Mouse (Mus musculus) mesoderm, embryonic 11.5 days (tissue): ENCODE measurements around the gene Gm11549.

Source experiments
- DNase-seq: peaks from one replicate; pipeline ENCODE4 v3.0.0-alpha.2; 2012; ENCODE audit warnings: low read depth, low spot score

The Gm11549 gene

DNA sequence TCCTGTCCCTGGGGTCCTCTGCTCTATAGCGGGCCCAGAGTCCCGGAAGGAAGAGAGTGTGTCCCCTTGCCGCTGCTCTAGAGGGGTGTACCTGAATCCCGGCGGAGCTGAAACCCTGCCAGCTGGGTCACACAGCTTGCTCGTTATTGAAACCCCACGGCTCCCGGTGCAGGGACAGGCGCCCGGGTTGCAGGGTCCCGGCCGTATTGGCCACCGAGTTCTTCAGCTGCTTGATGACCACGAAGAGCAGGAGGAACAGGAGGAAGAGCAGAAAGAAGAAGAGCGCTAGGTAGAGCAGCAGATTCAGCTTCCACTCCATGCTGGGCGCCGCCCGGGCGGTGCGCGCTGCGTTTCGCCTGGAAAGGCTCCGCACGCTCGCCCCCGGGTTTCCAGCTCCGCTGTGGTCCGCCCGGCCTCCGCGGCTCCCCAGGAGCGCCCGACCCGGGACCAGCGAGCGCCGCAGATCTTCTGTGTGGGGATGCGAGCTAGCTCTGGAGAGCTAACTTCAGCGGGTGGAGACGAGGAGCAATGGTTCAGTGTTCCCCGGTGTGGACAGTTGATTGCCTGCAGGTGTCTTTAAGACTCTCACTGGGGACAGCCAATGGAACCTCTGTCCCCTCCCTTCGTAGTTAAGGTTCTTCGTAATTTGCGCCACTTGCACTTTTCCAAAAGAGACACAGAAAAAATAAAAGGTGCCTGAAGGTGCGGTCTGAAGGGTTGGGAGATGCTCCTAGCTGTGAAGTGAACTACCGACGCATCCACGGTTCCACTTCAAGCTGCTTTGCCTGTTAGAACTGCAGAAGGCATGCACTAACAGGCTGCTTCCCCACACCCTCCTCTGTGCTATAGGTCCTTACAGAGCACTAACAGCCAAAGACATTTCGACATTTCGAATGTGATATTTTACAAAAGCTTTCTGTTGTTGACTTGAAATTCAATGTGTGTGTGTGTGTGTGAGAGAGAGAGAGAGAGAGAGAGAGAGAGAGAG is at the start of gene Gm11549:
Gene Gm11549 (minus strand): TSS at position 741 of the 988 bp plus-strand sequence.
- DNase-seq: no peak

DNA sequence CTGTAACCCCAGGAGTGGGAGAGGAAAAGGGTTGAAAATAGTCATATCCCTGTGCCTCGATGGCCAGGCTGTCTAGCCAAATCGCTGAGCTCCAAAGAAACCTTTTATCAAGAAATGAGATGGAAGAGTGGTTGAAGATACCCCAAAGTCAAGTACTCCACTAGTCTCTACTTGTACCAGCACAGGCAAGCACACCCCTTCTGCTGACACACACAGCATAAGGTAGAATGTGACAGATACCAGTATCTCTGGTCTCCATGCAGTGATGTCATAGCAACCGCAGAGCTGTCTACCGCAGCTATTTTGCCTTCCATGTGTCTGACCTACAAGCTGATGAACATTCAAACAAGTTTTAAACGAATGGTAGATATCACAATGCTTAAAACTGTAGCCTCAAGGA is 48.2 kb upstream of the Gm11549 start:
- no peak for DNase-seq

DNA sequence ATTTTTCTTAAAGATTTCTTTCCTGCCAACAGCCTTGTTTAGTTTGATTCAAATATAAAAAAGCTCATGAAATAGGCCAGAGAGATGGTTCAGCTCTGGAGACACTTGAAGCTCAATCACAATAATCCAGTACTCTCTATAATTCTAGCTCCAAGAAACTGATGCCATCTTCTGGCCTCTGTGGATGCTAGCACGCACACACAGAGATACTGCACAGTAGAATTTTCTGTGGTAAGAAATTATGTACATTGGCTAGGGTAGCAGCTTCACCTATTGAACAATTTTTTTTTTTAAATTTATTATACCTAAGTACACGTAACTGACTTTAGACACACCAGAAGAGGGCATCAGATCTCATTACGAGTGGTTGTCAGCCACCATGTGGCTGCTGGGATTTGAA is 42.1 kb upstream of the Gm11549 start:
- no peak for DNase-seq

DNA sequence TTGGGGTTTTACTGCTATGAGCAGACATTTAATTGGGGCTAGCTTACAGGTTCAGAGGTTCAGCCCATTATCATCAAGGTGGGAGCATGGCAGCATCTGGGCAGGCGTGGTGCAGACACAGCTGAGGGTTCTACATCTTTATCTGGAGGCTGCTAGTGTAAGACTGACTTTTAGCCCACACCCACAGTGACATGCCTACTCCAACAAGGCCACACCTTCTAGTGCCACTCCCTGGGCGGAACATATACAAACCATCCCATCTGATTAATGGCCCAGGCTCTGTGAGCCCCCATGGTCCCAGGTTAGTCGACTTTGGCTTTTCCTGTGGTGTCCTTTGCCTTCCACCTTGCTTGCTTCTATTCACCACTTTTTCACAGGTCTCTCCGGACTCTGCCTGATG is 38.0 kb upstream of the Gm11549 start:
- no peak for DNase-seq

DNA sequence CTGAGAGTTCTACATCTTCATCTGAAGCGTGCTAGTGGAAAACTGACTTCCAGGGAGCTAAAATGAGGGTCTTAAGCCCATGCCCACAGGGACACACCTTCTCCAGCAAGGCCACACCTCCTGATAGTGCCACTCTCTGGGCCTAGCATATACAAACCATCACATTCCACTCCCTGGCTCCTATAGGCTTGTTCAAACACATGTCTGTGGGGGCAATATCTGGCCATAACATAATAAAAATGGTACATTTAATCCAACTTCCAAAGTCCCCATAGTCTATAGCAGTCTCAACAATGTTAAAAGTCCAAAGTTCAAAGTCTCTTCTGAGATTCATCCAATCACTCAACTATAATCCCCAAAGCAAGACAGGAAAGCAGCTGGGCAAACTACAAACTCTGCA is 36.0 kb upstream of the Gm11549 start:
- DNase-seq: no peak

DNA sequence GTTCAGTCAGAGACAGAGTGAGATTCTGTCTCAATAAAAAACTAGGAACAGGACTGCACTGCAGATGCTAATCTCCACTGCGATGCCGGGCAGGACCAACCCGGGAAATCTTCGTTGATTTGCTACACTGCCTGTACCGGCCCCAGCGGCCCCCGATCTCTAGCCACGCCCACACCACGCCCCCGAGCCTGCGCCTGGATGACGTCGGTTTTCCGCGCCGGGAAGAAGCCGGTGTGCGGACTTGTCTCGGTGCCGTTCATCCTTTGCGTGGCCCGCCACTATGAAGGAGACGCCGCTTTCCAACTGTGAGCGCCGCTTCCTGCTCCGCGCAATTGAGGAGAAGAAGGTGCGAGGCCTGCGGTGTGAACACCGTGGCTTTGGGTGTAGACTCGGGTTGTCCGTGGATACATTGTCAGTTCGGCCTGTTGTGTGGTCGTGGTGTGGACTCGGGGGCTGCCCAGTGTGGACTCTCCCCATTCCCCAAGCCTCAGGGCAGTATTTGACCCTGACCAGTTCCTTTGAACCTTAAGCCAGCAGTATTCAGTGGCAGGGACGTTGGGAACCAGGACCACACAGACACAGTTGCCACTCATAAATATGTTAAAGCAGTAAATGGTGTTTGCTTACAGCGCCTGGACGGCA is 30.9 kb upstream of the Gm11549 start, which contains the start of gene Exosc9:
Gene Exosc9 (plus strand): TSS at position 201 of the 642 bp plus-strand sequence.
- peak; percentile 91 for DNase-seq

DNA sequence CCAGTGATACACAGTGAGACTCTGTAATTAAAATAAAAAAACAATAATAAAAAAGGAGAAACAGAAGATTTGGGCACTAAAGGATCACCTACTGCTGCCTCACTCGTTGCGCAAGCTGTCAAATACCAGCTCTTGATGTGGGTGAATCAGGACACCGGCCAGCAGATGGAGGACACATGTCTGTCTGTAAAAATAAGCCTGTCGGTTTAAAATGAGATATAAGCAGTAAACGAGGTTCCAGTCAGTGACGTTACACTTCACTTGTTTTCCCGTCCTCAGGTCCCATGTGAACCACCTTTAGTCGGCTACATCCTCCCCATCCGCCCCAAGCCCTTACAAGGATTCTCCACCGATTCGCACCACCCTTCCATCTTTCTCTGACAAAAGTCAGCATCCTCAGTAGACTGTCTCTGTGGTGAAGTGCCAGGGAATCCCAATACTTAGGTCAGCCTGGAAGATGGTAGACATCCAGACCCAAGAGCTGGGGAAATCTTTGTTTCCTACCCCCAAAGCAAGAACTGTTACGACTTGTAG is 30.3 kb upstream of the Gm11549 start:
- DNase-seq: no peak

DNA sequence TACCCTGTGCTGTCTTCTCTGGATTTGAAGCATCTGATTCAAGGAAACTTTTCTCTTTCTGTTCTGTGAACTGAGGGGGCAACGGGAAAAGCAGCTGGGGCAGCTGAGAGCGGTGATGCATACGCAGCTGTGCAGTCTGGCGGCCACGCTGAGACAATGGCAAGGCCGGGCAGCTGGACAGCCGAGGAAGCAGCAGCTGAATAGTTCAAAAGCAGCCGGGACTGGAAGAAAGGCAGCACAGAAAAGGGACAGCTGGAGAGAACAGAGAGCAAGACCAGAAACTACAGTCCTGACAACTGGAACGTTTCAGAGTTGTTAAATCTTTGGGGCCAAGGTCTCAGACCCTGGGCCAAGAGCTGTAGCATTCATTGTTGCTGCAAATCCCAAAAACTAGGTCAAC is 29.7 kb upstream of the Gm11549 start:
- peak; percentile 66 for DNase-seq

DNA sequence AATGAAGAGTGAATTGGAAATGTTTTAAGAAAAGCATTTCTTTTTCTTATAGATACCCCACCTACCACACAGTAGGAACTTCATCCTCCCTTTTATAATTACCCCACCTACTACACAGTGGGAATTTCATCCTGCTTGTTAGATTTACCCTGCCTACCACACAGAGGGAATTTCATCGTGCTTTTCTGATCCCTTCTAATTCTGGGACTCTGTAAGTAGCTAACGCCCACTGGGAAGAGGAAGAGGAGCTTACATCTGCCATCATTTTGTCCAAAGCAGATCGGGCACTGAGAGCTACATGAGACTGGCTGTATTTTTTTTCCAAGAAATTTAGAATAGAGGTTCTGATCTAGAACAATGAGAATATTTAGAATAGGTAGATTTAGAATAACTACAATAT is 23.3 kb upstream of the Gm11549 start:
- no peak for DNase-seq

DNA sequence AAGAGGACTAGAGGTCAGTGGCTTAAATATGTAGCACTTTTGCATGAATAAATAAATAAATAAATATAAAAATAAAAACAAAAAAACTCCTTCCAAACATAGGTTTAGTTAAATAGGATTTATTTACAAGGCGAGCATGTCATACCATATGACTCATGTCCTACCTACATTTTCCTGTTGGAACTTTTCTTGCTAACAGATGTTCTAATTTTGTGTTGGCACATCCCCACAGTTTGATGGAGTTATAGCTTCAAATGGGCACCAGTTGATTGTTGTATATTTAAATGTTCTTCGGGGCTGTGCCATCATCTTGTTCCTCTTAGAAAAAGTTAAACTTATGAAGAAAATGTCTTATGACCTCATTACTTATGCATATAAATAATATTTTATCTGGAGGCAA is 19.8 kb upstream of the Gm11549 start:
- no peak for DNase-seq

DNA sequence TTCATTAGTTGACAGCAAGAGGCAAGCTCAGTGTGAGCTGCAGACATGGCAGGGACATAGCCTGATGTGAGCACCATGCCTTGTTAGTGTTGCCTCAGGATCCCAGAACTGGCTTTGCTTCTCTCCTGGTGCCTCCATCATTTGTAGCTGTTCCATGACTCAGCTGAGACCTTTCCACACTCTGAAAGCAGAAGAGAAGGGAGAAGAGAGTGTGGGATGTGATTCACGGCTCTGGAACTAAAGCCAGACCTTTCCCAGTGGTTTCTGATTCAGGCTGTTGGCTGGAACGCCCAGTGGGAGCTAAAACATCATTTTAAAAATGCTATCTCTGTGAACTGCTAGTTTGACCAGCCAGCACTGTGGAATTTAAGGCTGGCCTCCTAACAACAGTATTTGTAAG is 19.1 kb upstream of the Gm11549 start:
- DNase-seq: no peak

DNA sequence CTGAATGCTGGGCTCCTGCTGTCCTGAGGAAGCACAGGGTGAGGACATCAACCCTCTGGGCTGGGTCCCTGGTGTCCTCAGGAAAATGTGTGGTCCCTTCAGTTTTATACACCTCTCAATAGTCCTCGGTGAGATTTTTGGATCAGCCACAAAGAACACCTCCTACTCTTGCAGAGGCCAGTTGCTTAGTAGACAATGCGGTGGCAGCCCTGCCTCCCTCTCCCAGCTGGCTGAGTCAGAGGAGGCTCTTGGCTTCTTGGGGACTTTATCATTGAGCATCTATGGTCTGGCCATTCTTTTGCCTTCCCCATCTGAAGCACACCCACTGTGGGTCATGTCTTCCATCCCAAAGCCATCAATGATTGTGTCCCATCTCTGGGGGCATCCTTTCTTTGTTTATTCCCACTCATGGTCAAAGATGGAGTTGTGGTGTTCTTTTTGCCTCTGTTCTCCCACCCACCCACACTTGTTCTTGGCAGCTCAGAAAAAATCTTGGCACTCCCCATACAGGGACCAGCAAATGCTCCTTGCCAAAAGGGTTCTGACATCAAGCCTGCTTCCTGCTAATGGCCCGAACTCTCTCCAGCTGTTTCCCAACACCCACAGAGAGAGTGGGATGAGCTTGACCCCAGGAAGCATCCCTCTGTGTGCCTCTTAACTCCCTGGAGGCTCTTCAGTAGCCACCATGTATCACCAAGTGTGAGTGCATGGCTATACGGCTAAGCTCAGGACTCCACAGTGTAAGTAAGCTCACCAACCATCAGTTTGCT is 16.3 kb upstream of the Gm11549 start:
- DNase-seq: no peak

DNA sequence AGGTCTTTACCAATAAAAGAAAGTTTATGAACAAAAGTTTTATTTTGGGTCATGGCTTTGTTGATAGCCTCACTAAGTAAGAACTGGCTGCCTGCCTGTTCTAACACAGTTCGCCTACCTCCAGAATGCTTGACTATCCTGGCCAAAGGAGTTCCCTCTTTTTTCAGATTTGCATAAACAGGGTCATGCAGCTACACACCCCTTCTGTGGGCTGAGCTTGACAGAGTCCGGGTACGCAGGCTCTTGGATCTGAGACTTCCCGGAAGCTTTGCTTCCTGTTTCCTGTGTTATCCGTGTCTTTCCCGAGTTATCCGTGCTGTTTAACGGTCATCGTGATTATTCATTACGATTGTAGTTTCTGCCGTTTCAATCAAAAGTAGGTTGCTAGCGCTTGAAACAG is 14.4 kb upstream of the Gm11549 start:
- no peak for DNase-seq

DNA sequence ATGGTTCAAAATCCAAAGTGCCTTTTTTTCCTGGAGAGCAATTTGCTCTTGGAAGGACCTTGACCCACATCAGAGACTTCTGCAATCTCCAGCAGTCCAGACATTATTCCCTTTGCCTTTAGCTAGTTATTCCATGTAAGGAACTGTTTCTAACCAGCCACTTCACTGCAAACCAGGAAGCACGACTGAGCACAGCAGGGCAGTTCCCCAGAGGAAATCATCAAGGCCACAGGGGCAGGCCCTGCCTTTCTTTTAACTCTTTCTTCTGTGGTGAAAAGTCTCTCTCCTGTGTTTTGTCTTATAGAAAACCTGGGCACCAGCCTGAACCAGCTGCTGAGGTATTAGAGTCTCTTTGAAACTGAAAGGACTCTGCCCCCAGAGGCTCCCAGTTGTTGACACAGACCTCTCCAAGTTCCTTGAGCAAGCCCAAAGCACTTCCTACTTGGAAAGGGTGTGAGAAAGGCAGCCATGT is 11.6 kb upstream of the Gm11549 start:
- DNase-seq: no peak

DNA sequence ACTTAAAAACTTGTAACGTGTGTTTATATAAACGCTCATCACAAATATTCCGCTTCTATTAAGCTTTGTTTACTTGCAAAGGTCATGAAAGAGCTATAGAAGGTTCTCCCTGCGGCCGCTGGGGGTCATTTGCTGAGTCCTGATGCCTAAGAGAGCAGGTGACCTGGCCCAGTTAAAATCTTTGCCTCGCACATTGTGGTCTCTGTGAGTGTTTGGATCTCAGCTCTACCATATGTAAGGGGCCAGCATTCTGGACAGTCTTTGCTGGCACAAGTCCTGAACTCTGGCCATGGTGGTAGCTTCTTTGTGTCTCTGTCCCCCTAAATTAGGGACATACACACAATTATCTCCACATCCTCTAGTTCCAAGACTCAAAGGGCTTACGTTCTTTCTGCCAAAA is 11.1 kb upstream of the Gm11549 start:
- no peak for DNase-seq

DNA sequence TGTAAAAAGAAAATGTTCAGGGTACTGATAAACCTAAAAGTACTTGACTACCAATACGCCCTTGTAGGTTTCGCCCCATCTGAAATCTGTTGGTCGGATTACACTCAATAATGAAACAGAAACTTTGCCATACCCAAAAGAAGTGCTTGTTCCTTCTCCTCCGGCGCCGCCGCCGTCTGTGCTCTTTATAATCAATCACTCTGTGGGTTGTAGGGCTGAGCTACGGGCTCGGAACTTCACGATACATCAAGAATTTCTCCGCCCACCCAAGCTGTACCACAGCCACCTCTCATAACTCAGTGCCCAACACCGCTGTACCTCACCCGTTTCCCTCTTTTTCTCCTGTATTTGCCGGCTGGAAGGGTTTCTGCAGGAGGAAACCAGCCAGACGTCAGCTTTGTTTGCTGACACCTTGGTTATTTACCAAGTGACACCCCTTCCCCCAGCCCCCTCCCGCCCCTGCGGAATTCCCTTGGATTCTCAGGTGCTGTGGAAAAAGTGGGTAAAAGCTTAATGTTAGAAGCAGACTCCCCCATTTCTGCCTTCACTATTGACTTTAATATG is 10.4 kb upstream of the Gm11549 start:
- peak; percentile 65 for DNase-seq

DNA sequence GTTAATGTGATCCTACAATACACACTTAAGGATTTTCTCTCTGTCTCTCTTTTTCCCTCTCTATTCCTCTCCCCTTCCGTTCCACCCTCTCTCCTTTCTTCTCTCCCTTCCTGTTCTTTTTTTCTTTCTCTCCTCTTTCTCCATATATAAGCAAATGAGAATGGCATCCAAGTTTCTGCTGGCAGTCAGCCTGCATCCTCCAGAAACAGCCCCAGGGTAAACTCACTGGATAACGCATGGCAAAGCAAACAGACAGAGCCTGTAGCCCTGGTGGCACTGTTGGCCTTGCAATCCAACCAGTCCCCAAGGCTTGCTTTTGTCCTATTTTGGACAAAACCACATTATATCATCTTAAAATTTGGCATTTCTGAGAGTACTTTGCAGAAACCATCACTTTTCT is 9.6 kb upstream of the Gm11549 start:
- DNase-seq: no peak

DNA sequence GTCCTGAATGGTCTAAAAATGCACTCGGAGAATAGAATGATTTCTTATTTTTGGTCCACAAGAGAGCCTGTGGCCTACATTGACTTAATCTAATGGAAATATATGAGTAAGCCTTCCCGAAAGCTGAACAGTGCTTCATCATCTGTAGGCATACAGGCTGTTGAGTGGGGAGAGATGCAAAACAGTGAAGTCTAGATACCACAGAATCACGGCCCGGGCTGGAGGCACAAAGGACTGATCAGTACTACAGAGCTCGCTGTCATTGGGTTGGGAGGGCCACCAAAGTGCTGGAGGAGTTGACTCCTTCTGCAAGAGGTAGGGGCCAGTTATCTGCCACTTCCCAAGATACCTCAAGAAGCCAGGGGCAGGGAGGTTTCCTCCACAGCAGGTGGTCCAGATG is 9.2 kb upstream of the Gm11549 start:
- no peak for DNase-seq

DNA sequence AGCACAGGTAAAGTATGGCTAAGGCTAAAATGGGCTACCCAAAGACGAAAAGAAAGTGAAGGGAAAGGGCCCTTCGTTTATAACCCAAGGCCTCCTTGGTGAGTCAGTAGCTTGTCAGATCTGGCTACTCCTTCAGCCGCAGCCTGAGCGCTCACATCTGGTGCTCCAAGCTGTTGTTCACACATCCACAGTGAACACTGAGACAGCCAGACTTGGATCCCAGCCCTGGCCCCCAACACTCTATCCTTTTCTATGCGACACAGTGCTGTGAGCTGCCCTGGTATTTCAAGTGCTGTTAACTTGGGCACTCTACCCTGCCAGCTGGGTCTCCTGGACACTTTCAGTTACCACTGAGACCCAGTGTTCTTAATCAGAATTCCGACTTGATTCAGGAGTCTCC is 8.7 kb upstream of the Gm11549 start:
- no peak for DNase-seq

DNA sequence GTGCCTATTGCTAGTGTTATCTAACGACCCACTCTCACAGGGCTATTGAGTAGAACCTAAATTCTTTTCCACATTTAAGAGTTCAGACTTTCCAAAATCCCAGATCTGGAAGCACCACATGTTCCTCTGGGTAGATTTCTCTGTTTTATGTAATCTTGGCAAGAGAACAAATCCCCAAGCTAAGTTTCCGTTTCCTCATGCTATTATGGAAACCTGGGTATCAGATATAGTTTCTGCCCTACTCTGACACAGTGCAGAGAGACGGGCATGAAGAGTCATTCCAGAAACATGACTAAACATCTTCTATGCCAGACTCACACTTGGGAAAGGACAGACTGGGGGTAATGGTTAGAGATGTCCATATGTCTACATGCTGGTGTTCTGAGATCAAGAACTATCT is 2.9 kb upstream of the Gm11549 start:
- DNase-seq: no peak

DNA sequence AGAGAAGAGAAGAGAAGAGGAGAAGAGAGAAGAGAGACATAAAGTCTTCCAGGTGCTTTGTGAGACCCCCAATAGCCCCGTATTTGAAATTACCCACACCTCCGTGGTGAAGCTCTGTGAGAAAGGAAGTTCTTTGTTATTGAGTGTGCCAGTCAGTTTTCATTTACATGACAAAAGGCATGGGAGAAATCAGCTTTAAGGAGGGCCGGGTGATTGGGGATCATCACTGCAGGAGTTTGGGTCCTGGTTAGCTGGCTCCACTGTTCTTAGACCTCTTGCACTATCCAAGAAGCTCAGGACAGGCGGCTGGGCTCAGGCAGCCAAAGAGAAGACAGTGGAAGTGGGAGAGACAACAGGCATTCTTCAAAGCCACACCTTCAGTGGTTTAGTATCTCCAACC is 524 bp upstream of the Gm11549 start:
- DNase-seq: no peak
